Mouse (Mus musculus): Measurements from ENCODE around the gene Nrm. TPM values are rescaled to one million over a fixed set of nuclear protein-coding genes. Genes with fewer than 3 reads are reported as not detected.

The Nrm gene
- polyA plus RNA-seq (2012; rRNA removed): 8.6 and 12.0 TPM in 2 replicates

DNA sequence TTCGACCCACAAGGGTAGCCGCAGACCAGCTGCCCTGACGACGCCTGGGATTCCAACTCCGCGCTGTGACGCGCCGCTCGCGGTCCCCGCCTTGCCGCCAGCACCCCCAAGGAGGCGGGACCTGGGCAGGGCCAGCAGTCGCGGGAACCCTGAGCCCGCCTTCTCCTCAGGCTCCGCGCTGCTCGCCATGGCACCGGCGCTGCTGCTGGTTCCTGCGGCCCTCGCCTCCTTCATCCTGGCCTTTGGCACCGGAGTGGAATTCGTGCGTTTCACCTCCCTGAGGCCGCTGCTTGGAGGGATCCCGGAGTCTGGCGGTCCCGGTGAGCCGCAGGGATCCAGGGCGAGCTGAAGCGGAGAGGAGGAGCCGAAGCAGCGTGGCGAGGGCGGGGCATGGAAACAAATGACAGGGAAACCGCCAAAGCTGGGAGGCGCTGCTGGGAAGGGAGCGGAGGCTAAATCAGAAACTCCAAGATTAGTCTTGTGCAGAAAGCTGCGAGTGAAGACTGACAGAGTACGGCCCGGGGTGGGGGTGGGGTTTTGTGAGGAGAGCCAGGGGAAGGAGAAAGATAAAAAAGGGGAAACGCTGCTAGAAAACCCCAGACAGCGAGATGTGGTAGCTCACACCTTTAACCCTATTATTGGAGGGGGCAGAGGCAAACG is at the start of gene Nrm:
Nrm (plus strand) TSS at position 121 of the 660 bp plus-strand sequence.
- WGBS: 1% methylated on average over 47 of the region's 47 CpGs
- TF ChIP-seq POLR2A (IDR thresholded peaks at IDR 0.05; ENCODE audit: borderline replicate concordance, insufficient read depth, low read length): peak; percentile 91
- peak; percentile 25; the same call in 1 of the 2 replicates for TF ChIP-seq CTCF (IDR thresholded peaks at IDR 0.05; ENCODE audit: borderline replicate concordance, insufficient read depth, low read depth, low read length)
- Histone ChIP-seq H3K4me1 (ENCODE audit: control insufficient read depth, insufficient read depth, low read length) (no peaks in the 10 kb centered on the region), H3K27me3 (ENCODE audit: control insufficient read depth, insufficient read depth, low read length) (no peaks in the 10 kb centered on the region), H3K4me3 (replicated peaks; ENCODE audit: insufficient read depth, low read depth, low read length) (peak within 1 kb of the TSS; percentile 79), H3K27ac (ENCODE audit: insufficient read depth, low read length) (peak within 1 kb of the TSS; percentile 31; the same call in 1 of the 2 replicates)
- peak; percentile 91 to 94 for DNase-seq

DNA sequence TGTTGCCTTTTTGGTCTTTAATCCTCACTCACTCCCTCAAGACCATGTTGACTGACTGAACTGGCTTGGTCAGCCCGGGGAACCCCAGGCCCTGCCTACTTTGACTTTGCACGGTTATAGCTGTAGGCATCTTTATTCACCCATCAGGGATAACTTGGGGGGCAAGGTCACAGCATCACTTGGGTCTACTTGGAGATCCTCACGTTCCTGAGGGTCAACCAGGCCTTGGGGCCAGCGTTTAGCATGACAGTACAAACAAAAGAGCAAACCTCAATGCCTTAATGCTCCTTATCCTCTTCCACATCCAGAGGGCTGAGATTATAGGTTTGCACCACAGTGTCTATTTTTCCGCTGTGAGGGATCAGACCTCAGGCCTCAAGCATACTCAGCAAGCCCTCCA is 48.8 kb upstream of the Nrm start:
- 0 out of 2 replicates have a peak, but pooled peaks cover 3% of the 10 kb centered on the region for H3K4me1 ChIP-seq (ENCODE audit: control insufficient read depth, insufficient read depth, low read length)
- DNase-seq: no peak
- TF ChIP-seq POLR2A (IDR thresholded peaks at IDR 0.05; ENCODE audit: borderline replicate concordance, insufficient read depth, low read length) (no peak), CTCF (IDR thresholded peaks at IDR 0.05; ENCODE audit: borderline replicate concordance, insufficient read depth, low read depth, low read length) (no peak)
- H3K4me3 ChIP-seq (replicated peaks; ENCODE audit: insufficient read depth, low read depth, low read length): no peak overlapping the region
- no peak overlapping the region for H3K27ac ChIP-seq (ENCODE audit: insufficient read depth, low read length)
- 85% methylated on average over 5 of the region's 5 CpGs for WGBS
- no peaks in the 10 kb centered on the region for H3K27me3 ChIP-seq (ENCODE audit: control insufficient read depth, insufficient read depth, low read length)

DNA sequence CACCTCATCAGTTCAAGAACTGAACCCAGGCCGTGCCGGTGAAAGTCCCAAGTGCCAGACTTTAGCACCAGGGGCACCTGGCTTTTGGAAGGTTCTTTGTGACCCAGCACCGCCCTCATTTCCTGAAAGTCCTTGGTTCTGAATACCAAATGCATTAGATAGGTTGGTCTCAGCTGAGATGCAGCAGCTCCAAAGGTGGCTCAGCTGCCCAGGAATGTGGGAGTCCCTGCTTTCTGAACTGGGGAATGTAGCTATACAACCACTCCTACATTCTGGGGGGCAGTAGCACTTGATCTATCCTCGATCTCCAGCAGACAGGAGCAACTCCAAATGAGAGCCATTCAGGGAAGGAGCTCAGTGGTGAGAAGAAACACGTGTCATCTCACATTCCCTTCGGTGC is 48.4 kb upstream of the Nrm start:
- Histone ChIP-seq H3K27ac (ENCODE audit: insufficient read depth, low read length) (no peak overlapping the region), H3K4me3 (replicated peaks; ENCODE audit: insufficient read depth, low read depth, low read length) (no peak overlapping the region), H3K27me3 (ENCODE audit: control insufficient read depth, insufficient read depth, low read length) (no peaks in the 10 kb centered on the region), H3K4me1 (ENCODE audit: control insufficient read depth, insufficient read depth, low read length) (0 out of 2 replicates have a peak, but pooled peaks cover 3% of the 10 kb centered on the region)
- WGBS: 65% methylated on average over 6 of the region's 6 CpGs
- TF ChIP-seq POLR2A (IDR thresholded peaks at IDR 0.05; ENCODE audit: borderline replicate concordance, insufficient read depth, low read length) (no peak), CTCF (IDR thresholded peaks at IDR 0.05; ENCODE audit: borderline replicate concordance, insufficient read depth, low read depth, low read length) (no peak)
- no peak for DNase-seq

DNA sequence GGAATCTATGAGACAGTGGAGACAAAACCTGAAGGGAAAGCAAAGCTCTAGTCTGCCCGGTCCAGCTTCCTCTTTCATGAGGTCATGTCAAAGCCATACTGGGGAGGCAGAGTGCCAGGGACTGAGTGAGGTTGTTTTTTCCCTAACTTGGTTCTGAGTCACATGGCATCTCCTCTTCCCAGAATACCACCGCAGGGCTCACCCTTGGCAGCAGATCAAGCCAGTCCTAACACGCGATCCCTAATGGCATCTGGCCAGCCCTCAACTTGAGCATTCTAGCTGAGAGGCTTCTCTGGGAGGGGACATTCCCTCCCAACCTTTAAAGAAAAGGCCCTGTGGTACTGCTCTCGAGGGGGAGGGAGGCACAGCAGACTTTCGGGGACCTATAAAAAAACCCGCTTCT is 47.9 kb upstream of the Nrm start:
- TF ChIP-seq CTCF (IDR thresholded peaks at IDR 0.05; ENCODE audit: borderline replicate concordance, insufficient read depth, low read depth, low read length) (no peak), POLR2A (IDR thresholded peaks at IDR 0.05; ENCODE audit: borderline replicate concordance, insufficient read depth, low read length) (no peak)
- Histone ChIP-seq H3K4me1 (ENCODE audit: control insufficient read depth, insufficient read depth, low read length) (0 out of 2 replicates have a peak, but pooled peaks cover 3% of the 10 kb centered on the region), H3K27me3 (ENCODE audit: control insufficient read depth, insufficient read depth, low read length) (no peaks in the 10 kb centered on the region), H3K27ac (ENCODE audit: insufficient read depth, low read length) (no peak overlapping the region; the same call in 1 of the 2 replicates), H3K4me3 (replicated peaks; ENCODE audit: insufficient read depth, low read depth, low read length) (no peak overlapping the region)
- peak; percentile 41 to 52 for DNase-seq
- 24% methylated on average over 7 of the region's 7 CpGs for WGBS

DNA sequence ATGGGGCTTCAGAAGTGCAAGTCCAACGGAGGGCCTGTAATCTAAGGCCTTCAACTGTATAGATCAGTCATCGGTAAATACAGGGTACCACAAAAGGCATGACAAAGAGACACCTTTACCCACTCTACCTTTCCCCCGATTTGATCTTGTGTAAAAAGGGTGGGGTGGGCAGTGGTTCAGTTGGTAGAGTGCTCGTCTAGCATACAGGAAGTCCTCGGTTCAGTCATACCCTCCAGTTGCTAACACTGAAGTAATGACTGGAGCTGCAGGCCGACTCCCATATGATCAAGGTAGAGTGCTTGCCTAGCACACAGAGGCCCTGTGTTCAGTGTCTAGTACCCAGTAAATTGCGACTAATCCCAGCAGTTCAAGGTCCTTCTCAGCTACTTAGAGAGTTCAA is 47.5 kb upstream of the Nrm start:
- H3K27ac ChIP-seq (ENCODE audit: insufficient read depth, low read length): no peak overlapping the region
- no peak for TF ChIP-seq CTCF (IDR thresholded peaks at IDR 0.05; ENCODE audit: borderline replicate concordance, insufficient read depth, low read depth, low read length)
- TF ChIP-seq POLR2A (IDR thresholded peaks at IDR 0.05; ENCODE audit: borderline replicate concordance, insufficient read depth, low read length): no peak
- no peak overlapping the region for H3K4me3 ChIP-seq (replicated peaks; ENCODE audit: insufficient read depth, low read depth, low read length)
- WGBS: 81% methylated on average over 7 of the region's 7 CpGs
- H3K27me3 ChIP-seq (ENCODE audit: control insufficient read depth, insufficient read depth, low read length): no peaks in the 10 kb centered on the region
- H3K4me1 ChIP-seq (ENCODE audit: control insufficient read depth, insufficient read depth, low read length): 0 out of 2 replicates have a peak, but pooled peaks cover 3% of the 10 kb centered on the region
- DNase-seq: no peak

DNA sequence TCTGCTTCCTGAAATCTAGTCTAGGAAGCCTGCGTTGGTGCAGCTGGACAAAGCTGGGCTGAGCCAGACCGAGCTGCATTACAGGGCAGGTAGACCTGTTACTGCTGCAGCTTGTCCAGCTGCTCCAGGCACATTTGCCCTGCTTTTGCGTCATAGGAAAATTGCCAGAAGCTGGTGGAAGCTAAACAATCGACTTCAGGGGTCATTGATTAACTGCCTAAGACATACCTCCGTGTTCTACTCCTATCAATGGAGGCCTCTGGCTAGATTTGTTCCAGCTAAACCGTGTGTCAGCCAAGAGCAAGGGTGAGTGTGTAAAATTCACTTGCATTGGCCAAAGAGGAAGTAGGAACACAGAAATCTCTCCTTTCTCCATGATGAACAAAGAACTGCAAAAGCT is 46.4 kb upstream of the Nrm start:
- no peak for TF ChIP-seq CTCF (IDR thresholded peaks at IDR 0.05; ENCODE audit: borderline replicate concordance, insufficient read depth, low read depth, low read length)
- no peak for TF ChIP-seq POLR2A (IDR thresholded peaks at IDR 0.05; ENCODE audit: borderline replicate concordance, insufficient read depth, low read length)
- WGBS: 71% methylated on average over 6 of the region's 6 CpGs
- 0 out of 2 replicates have a peak, but pooled peaks cover 3% of the 10 kb centered on the region for H3K4me1 ChIP-seq (ENCODE audit: control insufficient read depth, insufficient read depth, low read length)
- H3K27ac ChIP-seq (ENCODE audit: insufficient read depth, low read length): no peak overlapping the region
- no peak overlapping the region for H3K4me3 ChIP-seq (replicated peaks; ENCODE audit: insufficient read depth, low read depth, low read length)
- H3K27me3 ChIP-seq (ENCODE audit: control insufficient read depth, insufficient read depth, low read length): no peaks in the 10 kb centered on the region
- no peak for DNase-seq

DNA sequence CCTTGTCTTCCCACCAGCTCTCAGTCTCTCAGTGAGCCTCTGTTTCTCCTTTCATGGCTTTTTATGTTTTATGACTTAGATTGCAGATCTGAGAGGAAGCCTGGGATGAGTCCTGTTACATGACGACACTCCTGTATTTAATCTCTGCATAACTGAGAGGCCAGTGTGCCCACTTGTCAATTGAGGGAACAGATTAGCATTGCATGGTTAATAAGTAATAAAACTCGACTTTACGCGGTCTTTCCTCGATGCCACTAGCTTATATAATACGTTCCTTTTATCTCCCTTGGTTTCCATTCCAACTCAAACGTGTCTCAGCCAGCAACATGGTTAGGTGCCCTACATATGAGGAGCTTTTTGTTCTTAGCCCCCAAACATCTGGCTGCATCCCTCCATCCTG is 45.3 kb upstream of the Nrm start:
- WGBS: 64% methylated on average over 7 of the region's 7 CpGs
- Histone ChIP-seq H3K4me3 (replicated peaks; ENCODE audit: insufficient read depth, low read depth, low read length) (no peak overlapping the region), H3K27ac (ENCODE audit: insufficient read depth, low read length) (no peak overlapping the region), H3K27me3 (ENCODE audit: control insufficient read depth, insufficient read depth, low read length) (no peaks in the 10 kb centered on the region), H3K4me1 (ENCODE audit: control insufficient read depth, insufficient read depth, low read length) (peaks cover 3% of the 10 kb centered on the region; the same call in 1 of the 2 replicates)
- DNase-seq: no peak
- TF ChIP-seq CTCF (IDR thresholded peaks at IDR 0.05; ENCODE audit: borderline replicate concordance, insufficient read depth, low read depth, low read length) (no peak), POLR2A (IDR thresholded peaks at IDR 0.05; ENCODE audit: borderline replicate concordance, insufficient read depth, low read length) (no peak)

DNA sequence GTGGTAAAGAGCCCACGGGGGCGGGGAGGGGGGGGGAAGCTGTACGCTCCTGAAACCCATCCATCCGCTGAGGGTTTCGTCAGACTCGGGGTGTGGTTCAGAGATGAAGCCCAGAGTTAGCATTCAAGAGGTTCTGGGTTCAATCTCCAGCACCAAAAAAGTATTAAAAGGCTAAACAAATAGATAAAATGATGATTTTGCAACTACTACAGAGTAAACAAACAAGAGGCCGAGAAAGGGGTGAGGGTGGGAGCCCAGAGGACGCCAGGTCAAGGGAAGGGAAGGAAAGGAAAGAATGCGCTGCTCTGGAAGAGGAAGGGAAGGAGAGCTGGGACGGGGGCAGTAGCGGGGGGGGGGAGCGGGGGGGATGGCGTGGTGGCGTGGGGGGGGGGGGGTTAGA is 44.4 kb upstream of the Nrm start:
- TF ChIP-seq POLR2A (IDR thresholded peaks at IDR 0.05; ENCODE audit: borderline replicate concordance, insufficient read depth, low read length) (no peak), CTCF (IDR thresholded peaks at IDR 0.05; ENCODE audit: borderline replicate concordance, insufficient read depth, low read depth, low read length) (no peak)
- 69% methylated on average over 10 of the region's 14 CpGs for WGBS
- Histone ChIP-seq H3K27ac (ENCODE audit: insufficient read depth, low read length) (no peak overlapping the region), H3K27me3 (ENCODE audit: control insufficient read depth, insufficient read depth, low read length) (no peaks in the 10 kb centered on the region), H3K4me1 (ENCODE audit: control insufficient read depth, insufficient read depth, low read length) (peaks cover 7% of the 10 kb centered on the region; the same call in 1 of the 2 replicates), H3K4me3 (replicated peaks; ENCODE audit: insufficient read depth, low read depth, low read length) (no peak overlapping the region)
- no peak for DNase-seq
